Mouse (Mus musculus) kidney, adult 2 months (tissue): ENCODE results near the gene Lect2. TPM values are rescaled to one million over a fixed set of nuclear protein-coding genes. Genes with fewer than 3 reads are reported as not detected.
A peak's percentile ranks its signal among the peaks of the same experiment; 100 is the strongest.

ENCODE experiments used
- DNase-seq: peaks from one replicate; pipeline ENCODE4 v3.0.0; 2021
- H3K27ac ChIP-seq: fragments of 200-500 bp; 2 replicates; pipeline ENCODE4 v1.5.1; 2012; ENCODE audit warnings: low read depth, low read length, control low read depth, inconsistent platforms; ENCODE audit not compliant: insufficient read depth
- H3K27me3 ChIP-seq: fragments of 200-500 bp; replicated peaks from 2 replicates; pipeline ENCODE4 v1.6.1; 2012; ENCODE audit warnings: mild to moderate bottlenecking, moderate library complexity, low read length, inconsistent platforms; ENCODE audit not compliant: control insufficient read depth, insufficient read depth
- H3K36me3 ChIP-seq: fragments of 200-500 bp; 2 replicates; pipeline ENCODE4 v1.6.1; 2012; ENCODE audit warnings: mild to moderate bottlenecking, moderate library complexity, low read length, inconsistent platforms; ENCODE audit not compliant: control insufficient read depth, insufficient read depth
- H3K4me1 ChIP-seq: fragments of 200-500 bp; 2 replicates; pipeline ENCODE4 v1.6.1; 2011; ENCODE audit warnings: low read length; ENCODE audit not compliant: control insufficient read depth, insufficient read depth
- H3K4me3 ChIP-seq: fragments of 200-500 bp; 2 replicates; pipeline ENCODE4 v1.5.1; 2011; ENCODE audit warnings: mild to moderate bottlenecking, low read depth, low read length, control low read depth; ENCODE audit not compliant: insufficient read depth
- CTCF ChIP-seq: fragments of 200-500 bp; conservative IDR thresholded peaks from 2 replicates; pipeline ENCODE4 v1.5.1; 2011; ENCODE audit warnings: low read depth, mild to moderate bottlenecking, control low read depth, low read length, moderate library complexity, mixed read lengths; ENCODE audit not compliant: insufficient read depth, insufficient read length
- POLR2A ChIP-seq: fragments of 200-500 bp; IDR thresholded peaks from one replicate; pipeline ENCODE4 v1.6.1; 2011; ENCODE audit warnings: low read depth, low read length, control low read depth
- WGBS: fragments of 180-500 bp; shearing (Covaris S2); methylation state at CpG from one replicate; pipeline ENCODE4 v1.1.7; 2018; 5-methylcytosine and 5-hydroxymethylcytosine counted together
- polyA plus RNA-seq: library from polyadenylated mRNA; depleted of rRNA; stranded (reverse); fragments of >200 nt; gene quantifications from 2 replicates; pipeline ENCODE4 v1.2.3, GENCODE M21; 2012; rRNA removed

Lect2 gene
- polyA plus RNA-seq, 1 experiment = 0.19 TPM

- DNase-seq = peak; percentile 83
- TF ChIP-seq POLR2A (no peak), CTCF (no peak)
- Histone ChIP-seq H3K27ac (no peak overlapping the region), H3K27me3 (no peaks in the 10 kb centered on the region), H3K36me3 (no peaks in the 10 kb centered on the region), H3K4me1 (peaks cover 2% of the 10 kb centered on the region; the same call in 1 of the 2 replicates), H3K4me3 (no peak overlapping the region)
- 49% methylated on average over 2 of the region's 2 CpGs for WGBS
These were observed 38.5 kb downstream of the Lect2 start for GRCm38 (mm10) chr13:56509796-56510195.

GRCm38 (mm10) chr13:56506871-56507496 lies 41.3 kb downstream of the Lect2 start:
- WGBS = 74% methylated on average over 6 of the region's 6 CpGs
- Histone ChIP-seq H3K4me1 (peaks cover 2% of the 10 kb centered on the region; the same call in 1 of the 2 replicates), H3K36me3 (no peaks in the 10 kb centered on the region), H3K27me3 (no peaks in the 10 kb centered on the region; the same call in 1 of the 2 replicates), H3K4me3 (no peak overlapping the region), H3K27ac (no peak overlapping the region)
- DNase-seq = no peak
- TF ChIP-seq CTCF = no peak

GRCm38 (mm10) chr13:56501866-56502420 lies 46.4 kb downstream of the Lect2 start:
- TF ChIP-seq POLR2A = no peak
- TF ChIP-seq CTCF = no peak
- DNase-seq = no peak

GRCm38 (mm10) chr13:56500636-56501035 lies 47.7 kb downstream of the Lect2 start:
- no peak for TF ChIP-seq POLR2A
- TF ChIP-seq CTCF = no peak
- WGBS = 60% methylated on average over 8 of the region's 8 CpGs
- Histone ChIP-seq H3K4me1 (no peaks in the 10 kb centered on the region), H3K27ac (no peak overlapping the region), H3K4me3 (no peak overlapping the region), H3K27me3 (no peaks in the 10 kb centered on the region; the same call in 1 of the 2 replicates), H3K36me3 (no peaks in the 10 kb centered on the region)
- DNase-seq = no peak

More at GRCm38 (mm10) chr13:56501866-56502420, 46.4 kb downstream of the Lect2 start:
- no peaks in the 10 kb centered on the region for H3K4me1 ChIP-seq
- H3K4me3 ChIP-seq = no peak overlapping the region
- H3K27ac ChIP-seq = no peak overlapping the region
- H3K36me3 ChIP-seq = no peaks in the 10 kb centered on the region
- WGBS = 70% methylated on average over 6 of the region's 6 CpGs
- H3K27me3 ChIP-seq = no peaks in the 10 kb centered on the region; the same call in 1 of the 2 replicates

- Histone ChIP-seq H3K36me3 (no peaks in the 10 kb centered on the region), H3K27ac (no peak overlapping the region), H3K4me1 (no peaks in the 10 kb centered on the region), H3K4me3 (no peak overlapping the region), H3K27me3 (no peaks in the 10 kb centered on the region; the same call in 1 of the 2 replicates)
- 44% methylated on average over 3 of the region's 3 CpGs for WGBS
- peak; percentile 38 for DNase-seq
- TF ChIP-seq CTCF = peak; percentile 64
- no peak for TF ChIP-seq POLR2A
These were observed 48.2 kb downstream of the Lect2 start for GRCm38 (mm10) chr13:56500132-56500531.

GRCm38 (mm10) chr13:56494440-56494839 lies 53.9 kb downstream of the Lect2 start:
- no peaks in the 10 kb centered on the region for H3K27me3 ChIP-seq
- no peak for TF ChIP-seq POLR2A
- TF ChIP-seq CTCF = no peak
- 77% methylated on average over 3 of the region's 3 CpGs for WGBS
- no peak overlapping the region for H3K27ac ChIP-seq
- H3K4me3 ChIP-seq = no peak overlapping the region
- no peaks in the 10 kb centered on the region for H3K4me1 ChIP-seq
- H3K36me3 ChIP-seq = no peaks in the 10 kb centered on the region
- no peak for DNase-seq

Other genes starting within 250 kb of the Lect2 start
- gene Gm3045, start 121.9 kb downstream of the Lect2 start, polyA plus RNA-seq = not detected in 2 replicates
- gene Slc25a48, start 110.1 kb downstream of the Lect2 start, polyA plus RNA-seq = 16.4 and 17.6 TPM in 2 replicates
- gene Il9, start 66.3 kb downstream of the Lect2 start, polyA plus RNA-seq = not detected in 2 replicates
- gene Fbxl21, start 26.0 kb downstream of the Lect2 start, polyA plus RNA-seq = 3.6 and 4.1 TPM in 2 replicates
- gene Tgfbi, start 61.0 kb upstream of the Lect2 start, polyA plus RNA-seq = 18.8 and 20.8 TPM in 2 replicates
- 21.1 and 31.4 TPM in 2 replicates for gene Smad5, start 154.5 kb upstream of the Lect2 start, polyA plus RNA-seq
- 0.06 and 0.08 TPM in 2 replicates for gene Gm45623, start 205.3 kb upstream of the Lect2 start, polyA plus RNA-seq